Mouse (Mus musculus) retina, postnatal 1 day (tissue): Measurements from ENCODE around the gene Znhit6.

Source experiments
- DNase-seq: peaks from one replicate; pipeline ENCODE4 v3.0.0-alpha.2; 2012

Znhit6 gene

DNA sequence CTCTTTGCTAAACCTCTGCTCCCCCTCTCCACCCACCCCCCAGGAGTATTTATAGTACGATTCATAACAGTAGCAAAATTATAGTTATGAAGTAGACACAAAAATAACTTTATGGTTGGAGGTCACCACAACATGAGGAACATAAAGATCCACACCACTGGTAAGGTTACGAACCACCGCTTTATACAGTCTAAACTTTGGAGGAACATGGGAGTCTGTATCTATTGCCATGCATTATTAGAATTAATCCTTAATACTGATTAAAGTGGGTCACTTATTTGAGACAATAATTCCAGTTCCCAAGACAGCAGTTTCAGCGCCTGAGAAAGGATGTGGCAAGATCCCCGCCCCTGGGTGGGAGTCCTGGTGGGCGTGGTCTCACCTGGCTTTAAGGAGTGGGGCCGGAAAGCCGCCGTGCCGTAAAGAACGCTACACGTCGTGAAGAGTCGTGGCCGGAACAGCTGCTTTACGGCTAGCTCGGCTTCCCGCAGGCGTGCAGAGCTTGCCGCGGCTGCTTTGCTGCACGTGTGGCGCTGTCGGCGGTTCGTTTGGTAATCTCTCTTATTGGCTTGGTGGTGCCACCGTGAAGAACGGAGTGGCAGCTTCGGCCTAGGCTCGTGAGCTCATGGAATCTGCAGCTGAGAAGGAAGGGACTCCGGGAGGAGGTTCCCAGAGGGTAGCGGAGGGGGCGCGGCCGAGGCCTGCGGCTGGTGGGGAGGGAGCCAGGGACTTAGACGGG is at the start of gene Znhit6:
Znhit6 (plus strand) TSS at position 463 of the 739 bp plus-strand sequence.
- DNase-seq, result peak; percentile 96

DNA sequence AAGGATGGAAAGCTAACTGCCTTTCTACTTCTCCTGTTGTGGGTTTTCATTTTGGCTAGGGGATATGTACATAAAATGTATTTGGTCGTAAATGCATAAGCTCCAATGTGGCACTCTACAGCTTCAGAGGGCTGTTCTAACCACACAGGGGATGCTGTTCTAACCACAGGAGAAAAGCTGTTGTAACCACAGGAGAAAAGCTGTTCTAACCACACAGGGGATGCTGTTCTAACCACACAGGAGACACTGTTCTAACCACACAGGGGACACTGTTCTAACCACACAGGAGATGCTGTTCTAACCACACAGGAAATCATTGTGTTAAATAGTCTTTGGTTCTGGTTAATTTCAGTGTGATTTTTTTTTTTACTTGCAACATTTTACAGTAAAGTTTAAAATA is 38.1 kb upstream of the Znhit6 start:
- no peak for DNase-seq

- peak; percentile 83 for DNase-seq
These were observed 27.3 kb upstream of the Znhit6 start for GRCm38 (mm10) chr3:145548441-145549415.

DNA sequence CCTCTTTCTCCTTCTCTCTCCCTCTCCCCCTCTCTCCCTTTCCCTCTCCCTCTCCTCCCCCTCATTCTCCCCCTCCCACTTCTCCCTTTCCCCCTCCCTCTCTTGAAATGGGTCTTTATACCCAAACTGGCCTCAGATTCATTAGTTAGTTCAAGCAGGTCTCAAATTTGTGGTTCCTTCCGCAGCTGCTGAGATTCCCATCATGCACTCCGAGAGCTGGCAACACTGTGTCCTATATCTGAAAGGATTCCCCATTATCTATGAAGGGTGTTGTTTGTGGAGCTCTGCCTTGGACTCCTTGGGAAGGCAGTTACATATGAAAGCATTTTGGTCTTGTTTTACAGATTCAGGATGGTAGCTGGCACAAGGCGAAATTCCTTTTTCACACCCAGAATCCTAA is 25.8 kb upstream of the Znhit6 start:
- peak; percentile 65 for DNase-seq

DNA sequence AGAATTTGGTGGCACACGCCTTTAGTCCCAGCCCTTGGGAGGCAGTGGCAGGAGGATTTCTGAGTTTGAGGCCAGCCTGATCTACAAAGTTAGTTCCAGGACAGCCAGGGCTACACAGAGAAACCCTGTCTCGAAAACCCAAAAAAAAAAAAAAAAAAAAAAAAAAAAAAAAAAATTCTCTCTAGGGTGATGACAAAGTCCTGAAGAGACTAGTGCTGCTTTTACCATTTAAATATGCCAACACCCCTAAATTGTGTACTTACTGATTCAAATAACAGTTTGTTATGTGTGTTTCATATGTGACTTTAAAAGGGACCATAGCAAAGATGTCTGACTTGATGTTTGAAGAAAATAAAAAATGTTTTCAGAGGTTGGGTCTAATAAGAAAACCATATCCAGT is 21.6 kb upstream of the Znhit6 start:
- DNase-seq, result no peak

DNA sequence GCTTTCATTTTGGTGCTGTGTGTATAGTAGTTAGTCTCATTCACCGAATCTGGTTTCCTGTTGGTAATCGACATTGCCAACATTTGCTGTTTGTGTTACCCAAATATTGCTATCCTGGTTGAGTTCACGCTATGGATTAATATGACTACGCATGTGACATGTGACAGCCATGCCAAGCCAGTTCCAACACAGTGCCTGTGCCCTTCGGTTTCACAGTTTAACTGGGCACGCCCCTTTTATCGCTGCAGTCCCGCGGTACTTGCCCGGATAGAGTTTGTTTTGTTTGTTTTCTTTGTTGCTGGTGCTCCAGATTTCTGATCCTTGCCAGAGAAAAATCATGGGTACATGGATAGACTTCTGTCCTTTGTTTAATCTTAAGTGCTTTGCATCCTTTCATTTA is 19.8 kb upstream of the Znhit6 start:
- no peak for DNase-seq

DNA sequence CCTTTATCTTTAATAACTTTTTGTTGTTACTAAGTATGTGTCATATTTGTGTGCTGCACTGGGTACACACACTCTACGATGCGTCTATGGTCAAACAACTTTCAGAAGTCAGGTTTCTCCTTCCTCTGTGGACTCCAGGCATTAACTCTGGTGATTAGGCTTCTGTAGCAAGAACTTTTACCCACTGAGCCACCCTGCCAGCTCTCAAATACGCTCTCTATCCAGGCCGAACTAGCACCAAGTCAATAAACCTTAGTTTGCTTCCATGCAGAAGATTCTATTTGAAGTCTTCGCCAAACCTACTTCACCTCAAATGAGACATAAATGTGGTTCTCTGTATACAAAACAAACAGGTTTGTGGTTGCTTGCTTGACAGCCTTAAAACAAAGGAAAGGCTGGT is 16.3 kb upstream of the Znhit6 start:
- DNase-seq, result no peak

- DNase-seq, result no peak
These were observed 15.9 kb upstream of the Znhit6 start for GRCm38 (mm10) chr3:145560117-145560516.

DNA sequence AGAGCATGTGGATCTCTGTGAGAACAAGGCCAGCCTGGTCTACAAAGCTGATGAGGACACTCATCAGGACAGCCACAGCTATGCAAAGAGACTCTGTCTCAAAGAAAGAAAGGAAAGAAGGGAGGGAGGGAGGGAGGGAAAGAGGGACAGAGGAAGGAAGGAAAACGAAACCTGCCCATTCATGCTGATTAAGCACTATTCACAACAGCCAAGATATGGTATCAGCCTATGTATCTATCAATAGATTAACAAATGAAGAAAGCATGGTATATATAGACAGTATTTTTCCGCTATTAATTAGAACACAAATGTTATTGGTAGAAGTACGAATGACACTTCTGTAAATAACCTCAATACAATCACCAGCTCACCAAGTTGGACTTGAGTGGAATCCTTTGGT is 1.5 kb upstream of the Znhit6 start:
- no peak for DNase-seq

- DNase-seq, result no peak
These were observed 665 bp upstream of the Znhit6 start for GRCm38 (mm10) chr3:145575340-145575739.

DNA sequence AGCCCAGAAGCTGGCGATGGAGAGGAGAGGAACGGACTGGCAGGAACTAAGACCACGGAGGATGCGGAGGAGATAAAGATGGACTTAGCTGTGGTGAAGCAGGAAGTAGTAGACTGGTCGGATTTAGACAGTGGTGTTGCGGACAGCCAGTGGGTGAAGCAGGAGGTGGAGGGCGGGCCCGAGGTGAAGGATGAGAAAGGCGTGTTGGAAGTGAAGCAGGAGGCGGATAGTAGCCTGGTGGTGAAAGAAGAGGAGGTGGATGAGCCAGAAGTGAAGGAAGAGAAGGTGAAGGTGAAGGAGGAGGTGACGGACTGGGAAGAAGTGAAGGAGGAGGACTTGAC is 447 bp downstream of the Znhit6 start:
- DNase-seq, result no peak

DNA sequence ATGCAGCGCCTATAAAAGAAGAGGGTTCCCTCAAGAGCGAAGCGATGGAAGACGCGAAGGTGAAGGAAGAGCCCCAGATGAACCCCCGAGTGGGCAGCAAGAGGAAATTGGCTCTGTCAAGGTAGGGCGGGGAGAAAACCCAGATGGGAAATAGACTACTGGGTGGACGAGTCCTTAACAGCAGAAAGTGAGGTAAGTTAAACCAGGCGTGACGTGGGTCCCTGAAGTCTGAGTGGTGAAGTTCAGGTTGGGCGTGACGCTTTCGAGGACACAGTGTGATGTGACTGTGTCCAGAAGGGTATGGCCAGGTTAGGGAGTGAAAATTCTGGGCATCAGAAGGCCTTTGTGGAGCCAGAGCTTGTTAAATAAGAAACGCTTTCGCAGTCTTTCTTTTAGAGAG is 871 bp downstream of the Znhit6 start:
- no peak for DNase-seq

GRCm38 (mm10) chr3:145583043-145583442 is 7.0 kb downstream of the Znhit6 start:
- no peak for DNase-seq

DNA sequence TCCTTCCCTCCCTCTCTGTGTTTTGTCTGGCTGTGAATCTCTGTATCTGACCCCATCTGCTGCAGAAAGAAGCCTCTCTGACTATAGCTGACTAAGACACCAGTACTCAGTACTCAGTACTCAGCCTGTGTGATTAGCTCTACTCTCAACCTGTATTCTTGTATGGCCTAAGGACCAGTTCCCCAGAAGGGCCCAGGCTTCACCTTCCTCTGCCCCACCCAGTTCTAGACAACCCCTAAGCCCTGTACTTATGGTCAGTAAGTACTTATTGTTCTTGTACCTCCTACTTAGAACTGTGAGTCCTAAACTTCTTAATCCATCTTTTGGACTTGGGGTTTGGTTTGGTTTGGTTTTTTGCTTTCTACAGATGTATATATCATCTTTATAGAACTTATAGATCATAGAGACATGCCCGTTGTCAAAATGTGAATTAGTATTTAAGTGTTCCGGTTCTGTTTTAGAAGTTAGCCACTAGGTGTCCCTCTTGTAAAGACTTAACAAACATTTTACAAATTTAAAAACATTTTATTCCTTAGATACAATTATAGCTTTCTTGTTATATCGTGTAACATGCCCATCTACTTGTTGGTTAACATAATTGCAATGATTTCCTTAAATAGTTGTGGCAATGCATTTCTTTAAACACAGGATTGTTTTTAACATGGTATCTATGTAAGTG is 7.7 kb downstream of the Znhit6 start:
- no peak for DNase-seq

DNA sequence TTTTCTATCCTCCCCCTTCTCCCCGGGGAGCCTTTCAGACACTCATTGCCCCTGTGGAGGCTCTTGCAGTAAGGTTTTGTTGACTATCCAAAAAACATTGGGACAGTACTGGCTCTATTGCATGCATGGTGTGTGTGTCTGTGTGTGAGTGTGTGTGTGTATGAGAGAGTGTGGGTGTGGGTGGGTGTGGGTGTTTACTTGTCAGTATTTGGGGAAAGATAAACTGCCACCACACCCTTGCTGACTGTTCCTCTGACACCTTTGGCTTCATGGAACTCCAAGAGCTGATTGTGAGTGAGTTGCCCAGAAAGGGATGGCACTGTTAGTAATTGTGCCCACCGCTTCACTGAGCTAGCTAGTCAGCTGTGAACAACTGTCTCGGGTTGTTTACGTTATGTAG is 14.6 kb downstream of the Znhit6 start:
- DNase-seq, result no peak

- no peak for DNase-seq
These were observed 16.0 kb downstream of the Znhit6 start for GRCm38 (mm10) chr3:145591841-145592542.

GRCm38 (mm10) chr3:145595354-145595753 is 19.3 kb downstream of the Znhit6 start:
- no peak for DNase-seq

DNA sequence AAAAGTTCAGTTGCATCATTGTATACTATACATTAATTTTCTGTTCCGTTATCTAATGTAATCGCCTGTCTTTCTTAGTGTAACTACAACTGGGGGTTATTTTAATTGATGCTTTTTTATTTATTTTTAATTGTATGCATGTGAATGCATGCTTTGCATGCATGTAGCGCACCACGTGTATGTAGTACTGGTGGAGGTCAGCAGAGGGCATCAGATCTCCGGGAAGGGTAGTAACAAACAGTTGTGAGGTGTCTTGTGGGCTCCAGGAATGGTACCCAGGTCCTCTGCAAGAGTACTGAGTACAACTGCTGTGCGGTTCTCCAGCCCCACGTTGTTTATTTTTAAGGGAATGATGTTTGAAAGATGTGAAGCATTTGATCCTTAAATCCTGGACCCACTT is 23.1 kb downstream of the Znhit6 start:
- DNase-seq, result no peak

DNA sequence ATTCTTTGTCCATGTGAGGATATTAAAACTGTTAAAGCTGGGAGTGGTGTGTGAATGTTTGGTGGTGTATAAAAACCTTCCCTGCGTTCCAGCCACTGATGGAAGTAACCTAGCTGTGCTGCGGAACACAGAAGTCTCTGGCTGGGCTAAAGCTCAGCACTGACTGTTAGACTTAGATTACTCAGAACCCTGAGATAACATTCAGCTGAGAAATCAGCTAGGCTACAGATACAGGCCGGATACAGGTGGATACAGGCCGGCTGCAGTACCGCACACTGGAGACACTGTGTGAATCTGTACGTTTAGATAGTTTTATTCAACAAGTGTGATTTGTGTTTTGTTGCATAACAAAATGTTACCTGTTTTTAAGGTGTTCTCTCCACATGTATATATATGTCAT is 24.8 kb downstream of the Znhit6 start:
- DNase-seq, result no peak

DNA sequence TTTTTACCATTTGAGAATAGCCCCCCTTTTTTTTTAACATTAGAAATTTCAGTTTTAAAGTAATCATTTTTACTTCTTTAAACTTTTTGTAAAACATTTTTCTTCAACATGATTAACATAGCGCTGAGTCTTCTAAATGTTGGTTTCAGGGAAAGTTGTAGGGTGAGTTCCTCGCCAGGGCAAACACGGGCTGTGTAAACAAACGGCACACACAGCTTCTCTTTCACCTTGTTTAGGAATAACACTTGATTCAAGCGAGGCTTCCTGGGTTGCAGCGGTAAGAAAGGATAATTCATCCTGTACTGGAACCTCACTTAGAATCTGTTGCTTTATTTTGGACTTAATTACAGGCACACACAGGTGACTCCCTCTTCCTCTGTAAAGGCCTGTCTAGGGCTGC is 25.3 kb downstream of the Znhit6 start:
- no peak for DNase-seq

DNA sequence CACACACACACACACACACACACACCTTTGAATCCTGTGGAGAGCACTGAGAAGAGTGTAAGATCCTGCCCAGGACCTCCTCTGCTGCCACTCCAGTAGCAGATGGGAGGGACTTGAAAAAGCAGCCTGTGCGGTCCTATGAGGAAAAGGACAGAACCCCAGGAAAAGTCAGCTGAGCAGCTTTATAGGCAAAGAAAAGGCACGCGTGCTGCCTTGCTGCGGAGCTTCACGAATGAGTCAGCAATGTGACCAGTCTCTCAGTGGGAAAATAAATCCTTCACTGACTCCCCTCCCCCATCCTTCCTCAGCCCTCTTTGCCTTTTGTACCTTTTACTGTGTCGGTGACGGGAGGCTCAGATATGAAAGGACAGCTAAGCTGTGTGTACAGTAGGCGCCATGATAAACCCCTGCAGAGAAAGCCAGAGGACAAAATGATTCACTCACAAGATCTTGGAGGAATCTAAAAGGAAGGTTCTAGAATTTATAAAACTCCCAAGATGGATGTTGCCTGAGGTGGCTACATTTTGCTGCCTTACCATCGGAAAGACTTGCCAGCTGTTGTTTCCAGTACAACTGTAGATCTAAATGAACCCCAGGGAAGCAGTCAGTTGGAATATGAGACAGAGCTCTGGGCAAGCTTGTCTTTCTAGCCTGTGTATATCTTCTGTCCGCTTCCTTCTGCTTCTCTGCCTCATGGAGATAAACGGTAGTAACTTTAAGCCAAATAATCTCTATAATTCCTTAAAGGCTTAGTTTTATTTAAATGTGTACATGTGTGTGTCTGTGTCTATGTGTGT is 26.6 kb downstream of the Znhit6 start:
- DNase-seq, result peak; percentile 50
